ENCODE assay signal across 16 mouse cellular contexts in genomic region chr2:20693772-20694171, GRCm38 (mm10).
DNase-seq lines count a peak whose midpoint lies in the region; TF ChIP-seq lines count a peak whose summit lies in the region.
"Had no signal": no experiment of that assay in that cellular context is flagged by ENCODE, and none has a peak within 500 bp of the region (broad histone marks: within the 10 kb centered on the region; RNA-seq: fewer than 3 reads in every experiment).

No protein-coding gene starts in this region.

- DNase-seq in heart, adult 8-10 months (ENCODE audit: low spot score) = peak; percentile 3
- no peak for DNase-seq in heart, postnatal 4 days
- DNase-seq in ZHBTc4 (ENCODE audit: low read depth, low spot score) = peak; percentile 82
- peak; percentile 20 for DNase-seq in lung, postnatal 10 days
- DNase-seq in frontal cortex, postnatal 25 days (ENCODE audit: low spot score in 2 of 2) = no peak
- DNase-seq in cerebellum, adult 8-10 months = no peak
- DNase-seq in MN1 (ENCODE audit: low spot score) = no peak
- DNase-seq: adrenal gland, adult 2 months; cerebellum, adult 9-11 months; kidney, adult 9 months; liver, embryonic 13.5 days had no signal

- no peaks in the 10 kb centered on the region for H3K27me3 ChIP-seq in E14TG2a.4 (ENCODE audit: insufficient read depth, low read length)
- H3K27me3 ChIP-seq: hindbrain, embryonic 15.5 days; liver, embryonic 13.5 days; megakaryocyte, embryonic 14.5 days; Patski had no signal

- H3K36me3 ChIP-seq in E14TG2a.4 (ENCODE audit: insufficient read depth, low read length) = peaks cover 32% of the 10 kb centered on the region; the same call in 1 of the 2 replicates
- H3K36me3 ChIP-seq: hindbrain, embryonic 15.5 days; limb, embryonic 10.5 days; liver, embryonic 13.5 days had no signal

- H3K9me3 ChIP-seq in E14TG2a.4 (ENCODE audit: low read length) = no peaks in the 10 kb centered on the region
- H3K9me3 ChIP-seq: hindbrain, embryonic 15.5 days; limb, embryonic 10.5 days; liver, embryonic 13.5 days; megakaryocyte, embryonic 14.5 days had no signal

- TF ChIP-seq CTCF in E14TG2a.4 (conservative IDR thresholded peaks at IDR 0.05; ENCODE audit: low read length) = no peak

- H3K4me1 ChIP-seq in E14TG2a.4 (replicated peaks; ENCODE audit: low read depth, low read length) = peaks cover 78% of the 10 kb centered on the region
- H3K4me1 ChIP-seq: hindbrain, embryonic 15.5 days; limb, embryonic 10.5 days; liver, embryonic 13.5 days; megakaryocyte, embryonic 14.5 days had no signal

- H3K4me3 ChIP-seq in E14TG2a.4 (replicated peaks; ENCODE audit: low read length) = peak overlapping the region; percentile 18; the same call in 1 of the 2 replicates
- H3K4me3 ChIP-seq: hindbrain, embryonic 15.5 days; limb, embryonic 10.5 days; liver, embryonic 13.5 days; megakaryocyte, embryonic 14.5 days had no signal

Comparison
In these comparisons a context has a peak if more than half of its experiments do, and no peak if none do; other contexts are left out.
1. DNase-seq: peak in heart, adult 8-10 months (single experiment), ZHBTc4 (single experiment) and lung, postnatal 10 days (single experiment); none in heart, postnatal 4 days (single experiment), frontal cortex, postnatal 25 days (0 of 2), cerebellum, adult 8-10 months (single experiment) and MN1 (single experiment).